Mouse (Mus musculus) liver, postnatal 0 days (tissue): ENCODE measurements around the gene Muc3.
A peak's percentile ranks its signal among the peaks of the same experiment; 100 is the strongest.

Experiments
- CTCF ChIP-seq: sonication (generic); IDR thresholded peaks from 2 replicates; pipeline ENCODE4 v1.5.1; 2016; ENCODE audit warnings: antibody characterized with exemption, low read depth
- EP300 ChIP-seq: IDR thresholded peaks from 2 replicates; pipeline ENCODE4 v1.6.1; 2016; ENCODE audit warnings: antibody characterized with exemption, low read depth, mild to moderate bottlenecking

GRCm38 (mm10) chr5:137122686-137123193 lies 26.4 kb downstream of the Muc3 start:
- TF ChIP-seq CTCF (peak; percentile 94), EP300 (no peak)
